Mouse (Mus musculus): Measurements from ENCODE around the gene Pltp. TPM values are rescaled to one million over a fixed set of nuclear protein-coding genes. Genes with fewer than 3 reads are reported as not detected.
A peak's percentile ranks its signal among the peaks of the same experiment; 100 is the strongest.
"Not testable (repeated sequence)": the region's sequence is repeated elsewhere in the genome, so short reads cannot be mapped to it uniquely, and the experiment has no call there.

Gene Pltp
- total RNA-seq, 2 experiments from 2014 or later, result 15.2 to 18.5 TPM

DNA sequence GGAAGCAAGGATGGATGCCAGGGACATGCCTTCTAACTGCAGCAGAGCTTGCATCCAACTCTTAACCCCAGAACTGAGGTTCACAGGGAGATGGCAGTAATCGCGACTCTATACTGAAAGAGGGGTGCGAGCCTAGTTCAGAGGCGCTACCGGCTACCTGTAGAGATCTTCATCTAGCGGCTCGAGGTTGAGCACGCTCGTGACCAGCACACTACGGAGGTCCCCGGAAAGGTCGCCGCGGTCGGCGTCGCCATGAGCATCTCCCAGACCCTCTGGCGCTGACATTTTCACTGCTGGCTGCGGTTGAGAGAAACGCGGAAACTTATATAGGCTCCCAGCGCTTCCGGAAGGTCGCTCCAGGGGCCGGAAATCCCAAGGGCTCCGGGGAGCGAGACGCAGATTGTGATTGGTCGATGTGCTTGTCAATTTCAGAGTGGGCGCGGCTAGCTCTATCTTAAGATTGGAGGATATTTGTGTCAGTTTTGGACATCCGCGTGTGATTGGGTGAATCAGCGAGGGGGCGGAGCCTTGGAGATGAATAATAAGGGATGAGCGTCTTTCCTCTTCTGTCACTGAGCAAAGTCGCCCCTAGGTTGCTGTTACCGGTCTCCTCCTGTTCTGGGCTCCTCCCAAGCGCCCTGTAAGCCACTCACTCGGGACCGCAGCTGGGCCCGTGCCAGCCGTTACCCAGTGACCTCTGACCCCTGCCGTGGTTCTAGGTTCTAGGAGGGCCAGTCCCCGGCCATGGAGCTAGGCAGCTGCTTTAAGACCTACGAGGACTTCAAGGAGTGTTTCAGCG, 52.8 kb downstream of the Pltp start, which contains the start of the genes Acot8 and Zswim3:
Acot8 (minus strand) TSS at position 350 of the 799 bp plus-strand sequence.
Zswim3 (plus strand) TSS at position 566 of the 799 bp plus-strand sequence.
- peak; percentile 93 for DNase-seq

GRCm38 (mm10) chr2:164803921-164804313, 53.6 kb downstream of the Pltp start:
- no peak for DNase-seq

- no peak for DNase-seq
Observed at GRCm38 (mm10) chr2:164803201-164803920, 54.1 kb downstream of the Pltp start.

DNA sequence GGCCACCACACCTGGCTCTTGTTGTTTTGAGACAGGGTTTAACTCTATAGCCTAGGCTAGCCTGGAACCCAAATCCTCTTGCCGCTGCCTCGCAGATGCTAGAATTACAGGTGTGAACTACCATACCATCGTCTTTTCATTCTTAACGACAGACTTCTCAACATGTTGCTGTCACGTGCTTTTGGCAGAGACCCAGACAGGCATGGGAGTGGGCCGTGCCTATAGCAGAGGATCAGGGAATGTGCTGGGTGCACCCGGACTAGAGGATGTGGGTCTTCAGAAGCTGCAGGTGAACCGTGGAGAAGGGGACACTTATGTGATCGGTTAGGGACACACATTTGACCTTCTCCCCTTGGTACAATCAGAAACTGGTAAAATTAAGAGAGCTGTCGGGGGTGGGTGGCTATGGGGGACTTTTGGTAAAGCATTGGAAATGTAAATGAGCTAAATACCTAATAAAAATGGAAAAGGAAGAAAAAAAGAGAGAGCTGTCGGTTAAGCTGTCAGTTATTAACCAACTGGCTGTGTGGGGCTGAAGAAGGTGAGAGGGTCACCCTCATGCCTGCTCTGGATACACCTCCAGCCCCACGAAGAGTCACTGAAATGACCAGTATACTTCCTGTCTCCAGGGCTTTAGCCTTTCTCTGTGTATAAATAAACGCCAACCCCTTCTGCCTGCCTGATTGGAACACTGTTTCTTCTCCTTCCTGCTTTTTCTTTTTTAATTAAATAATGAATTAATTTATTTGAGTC, 57.1 kb downstream of the Pltp start:
- no peak for DNase-seq

- not testable (repeated sequence) for DNase-seq
Observed at GRCm38 (mm10) chr2:164798554-164798953, 59.0 kb downstream of the Pltp start.

- DNase-seq, result no peak
Observed at GRCm38 (mm10) chr2:164795868-164796267, 61.6 kb downstream of the Pltp start.

GRCm38 (mm10) chr2:164794293-164794692, 63.2 kb downstream of the Pltp start:
- peak; percentile 88 for DNase-seq

DNA sequence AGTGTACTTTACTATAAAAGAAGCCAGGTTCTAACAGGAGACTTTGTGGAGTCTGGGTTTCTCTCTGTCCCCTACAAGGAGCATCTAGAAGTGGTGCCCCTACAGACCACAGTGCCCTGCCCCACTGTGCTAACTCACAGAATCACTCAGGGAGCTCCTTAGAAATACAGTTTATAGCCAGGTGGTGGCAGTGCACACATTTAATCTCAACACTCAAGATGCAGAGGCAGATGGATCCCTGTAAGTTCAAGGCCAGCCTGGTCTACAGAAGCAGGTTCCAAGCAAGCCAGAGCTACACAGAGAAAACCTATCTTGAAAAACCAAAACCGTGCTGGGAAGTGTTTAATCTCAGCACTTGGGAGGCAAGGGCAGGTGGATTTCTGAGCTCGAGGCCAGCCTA, 63.7 kb downstream of the Pltp start:
- DNase-seq, result no peak

DNA sequence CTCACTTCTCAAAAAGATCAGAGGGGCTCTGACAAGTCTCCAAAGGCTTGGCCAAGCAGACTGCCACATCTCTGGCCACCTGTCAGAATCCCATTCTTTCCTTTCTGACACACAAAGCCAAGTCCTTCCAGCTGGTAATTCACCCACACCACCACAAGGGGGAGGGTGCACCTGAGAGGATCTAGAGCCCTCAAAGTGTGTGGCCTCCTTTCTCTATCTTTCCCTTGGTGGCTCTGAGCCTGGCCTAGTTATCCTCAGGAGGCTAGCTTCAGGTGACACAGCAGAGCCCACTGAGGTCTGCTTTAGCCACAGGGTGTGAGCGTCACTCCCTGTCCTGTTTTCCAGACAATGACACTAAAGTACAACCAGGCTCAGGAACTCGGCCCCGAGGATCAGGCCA, 64.3 kb downstream of the Pltp start:
- DNase-seq, result peak; percentile 59

- no peak for DNase-seq
Observed at GRCm38 (mm10) chr2:164792400-164793190, 64.9 kb downstream of the Pltp start.

GRCm38 (mm10) chr2:164791841-164792261, 65.7 kb downstream of the Pltp start:
- no peak for DNase-seq

GRCm38 (mm10) chr2:164790451-164790850, 67.1 kb downstream of the Pltp start:
- no peak for DNase-seq

Other genes with a start within 250 kb of the Pltp start
- not detected for gene Wfdc6b, start 244.2 kb downstream of the Pltp start, total RNA-seq (2021)
- gene Wfdc8, start 244.1 kb downstream of the Pltp start, total RNA-seq (2021), result not detected
- not detected for gene Wfdc16, start 218.9 kb downstream of the Pltp start, total RNA-seq (2021)
- gene Wfdc10, start 201.7 kb downstream of the Pltp start, total RNA-seq (2021), result not detected
- gene Wfdc9, start 201.1 kb downstream of the Pltp start, total RNA-seq (2021), result not detected
- not detected for gene Wfdc11, start 183.6 kb downstream of the Pltp start, total RNA-seq (2021)
- gene Wfdc13, start 172.6 kb downstream of the Pltp start, total RNA-seq (2021), result not detected
- not detected for gene Spint4, start 159.2 kb downstream of the Pltp start, total RNA-seq (2021)
- not detected for gene Spint5, start 142.4 kb downstream of the Pltp start, total RNA-seq (2021)
- gene Wfdc3, start 111.8 kb downstream of the Pltp start, total RNA-seq (2021), result not detected
- gene Dnttip1, start 111.7 kb downstream of the Pltp start, total RNA-seq (2021), result 10 to 100 TPM; 27.4 to 31.9 TPM
- gene Ube2c, start 87.8 kb downstream of the Pltp start, total RNA-seq (2021), result 10 to 100 TPM; 14.2 to 16.9 TPM
- gene Tnnc2, start 77.7 kb downstream of the Pltp start, total RNA-seq (2021), result over 10,000 TPM; 13,775 to 14,965 TPM
- 10 to 100 TPM; 18.1 to 20.5 TPM for gene Snx21, start 71.9 kb downstream of the Pltp start, total RNA-seq (2021)
- gene Acot8, start 52.8 kb downstream of the Pltp start, total RNA-seq (2021), result 10 to 100 TPM in 1 of 2 experiments, 1 to 10 TPM in 1; 9.7 to 10.4 TPM
- gene Zswim3, start 52.6 kb downstream of the Pltp start, total RNA-seq (2021), result 1 to 10 TPM; 1.2 to 1.4 TPM
- gene Zswim1, start 35.0 kb downstream of the Pltp start, total RNA-seq (2021), result 1 to 10 TPM; 3.5 to 4.5 TPM
- gene Spata25, start 29.2 kb downstream of the Pltp start, total RNA-seq (2021), result under 1 TPM; 0.68 TPM
- gene Ctsa, start 24.8 kb downstream of the Pltp start, total RNA-seq (2021), result 10 to 100 TPM; 53.3 to 75.2 TPM
- 10 to 100 TPM; 39.2 to 45.2 TPM for gene Neurl2, start 24.3 kb downstream of the Pltp start, total RNA-seq (2021)
- 10 to 100 TPM; 31.2 to 34.3 TPM for gene Pcif1, start 21.6 kb upstream of the Pltp start, total RNA-seq (2021)
- 10 to 100 TPM in 1 of 2 experiments, 1 to 10 TPM in 1; 8.5 to 11.0 TPM for gene Zfp335, start 54.0 kb upstream of the Pltp start, total RNA-seq (2021)
- gene Mmp9, start 83.1 kb upstream of the Pltp start, total RNA-seq (2021), result 10 to 100 TPM in 1 of 2 experiments, 1 to 10 TPM in 1; 1.2 to 96.6 TPM
- gene Slc12a5, start 103.1 kb upstream of the Pltp start, total RNA-seq (2021), result 1 to 10 TPM; 1.4 to 1.5 TPM
- 10 to 100 TPM; 13.4 to 20.4 TPM for gene Ncoa5, start 177.2 kb upstream of the Pltp start, total RNA-seq (2021)
- under 1 TPM; 0.95 to 0.96 TPM for gene Cd40, start 197.9 kb upstream of the Pltp start, total RNA-seq (2021)
- not detected for gene 1700025C18Rik, start 233.0 kb upstream of the Pltp start, total RNA-seq (2021)

All from gastrocnemius, postnatal 10 days (tissue).